ENCODE assay signal across 9 mouse cellular contexts in genomic region chr10:80208841-80209371, GRCm38 (mm10). TPM values are rescaled to one million over a fixed set of nuclear protein-coding genes. Genes with fewer than 3 reads are reported as not detected.
A peak's percentile ranks its signal among the peaks of the same experiment; 100 is the strongest.
DNase-seq lines count a peak whose midpoint lies in the region; ATAC-seq and TF ChIP-seq lines count a peak whose summit lies in the region.
"Had no signal": no experiment of that assay in that cellular context is flagged by ENCODE, and none has a peak within 500 bp of the region (broad histone marks: within the 10 kb centered on the region; RNA-seq: fewer than 3 reads in every experiment).

No protein-coding gene starts in this region.

- no peak overlapping the region for H3K27ac ChIP-seq in heart, embryonic 11.5 days (ENCODE audit: low read depth, low read length)
- no peak overlapping the region for H3K27ac ChIP-seq in heart, adult 2 months
- no peak overlapping the region for H3K27ac ChIP-seq in limb, embryonic 15.5 days

- H3K4me1 ChIP-seq in heart, embryonic 11.5 days (ENCODE audit: control insufficient read depth, insufficient read depth, low read length), result peaks cover 4% of the 10 kb centered on the region; the same call in 1 of the 2 replicates
- H3K4me1 ChIP-seq in heart, adult 2 months (ENCODE audit: control insufficient read depth, insufficient read depth, low read length), result no peaks in the 10 kb centered on the region
- peaks cover 7% of the 10 kb centered on the region for H3K4me1 ChIP-seq in limb, embryonic 15.5 days

- H3K9me3 ChIP-seq in heart, embryonic 11.5 days (replicated peaks; ENCODE audit: control insufficient read depth, low read length), result no peaks in the 10 kb centered on the region
- H3K9me3 ChIP-seq in limb, embryonic 15.5 days, result no peaks in the 10 kb centered on the region

- H3K27me3 ChIP-seq in heart, embryonic 11.5 days (ENCODE audit: control insufficient read depth, insufficient read depth, low read length), result 0 out of 2 replicates have a peak, but pooled peaks cover 3% of the 10 kb centered on the region
- H3K27me3 ChIP-seq in heart, adult 2 months (ENCODE audit: control insufficient read depth, insufficient read depth, low read length), result no peaks in the 10 kb centered on the region
- H3K27me3 ChIP-seq in limb, embryonic 15.5 days, result peaks cover 7% of the 10 kb centered on the region

- no peaks in the 10 kb centered on the region for H3K36me3 ChIP-seq in heart, embryonic 11.5 days (ENCODE audit: control insufficient read depth, insufficient read depth, low read length)
- no peaks in the 10 kb centered on the region for H3K36me3 ChIP-seq in heart, adult 2 months (ENCODE audit: control insufficient read depth, insufficient read depth, low read length)
- H3K36me3 ChIP-seq in limb, embryonic 15.5 days, result no peaks in the 10 kb centered on the region

- H3K4me2 ChIP-seq in heart, embryonic 11.5 days, result peak overlapping the region; percentile 49
- 0 out of 2 replicates have a peak overlapping the region, but pooled peaks have one; percentile 7 for H3K4me2 ChIP-seq in limb, embryonic 15.5 days

- no peak overlapping the region for H3K4me3 ChIP-seq in heart, embryonic 11.5 days (ENCODE audit: low read depth, low read length)
- no peak overlapping the region for H3K4me3 ChIP-seq in heart, adult 2 months
- H3K4me3 ChIP-seq in limb, embryonic 15.5 days, result no peak overlapping the region

- DNase-seq in heart, adult 2 months, result no peak
- DNase-seq in right cerebral cortex, adult 2 months (ENCODE audit: low spot score in 2 of 2), result peak; percentile 49 to 50
- no peak for DNase-seq in right cerebral cortex, postnatal 25 days
- no peak for DNase-seq in adrenal gland, adult 2 months
- no peak for DNase-seq in lung, postnatal 36 days
- DNase-seq in yolk sac, embryonic 10.5 days (ENCODE audit: low spot score), result no peak
- DNase-seq: cerebellum, adult 18-20 months had no signal

- no peak for TF ChIP-seq POLR2A in heart, adult 2 months (IDR thresholded peaks at IDR 0.05; ENCODE audit: insufficient read depth, low read depth, low read length)

- intact Hi-C loops in heart, adult 2 months (cut with DNase I), result no loop called here

- no peak for ATAC-seq in heart, embryonic 11.5 days (replicated peaks; ENCODE audit: insufficient number of reproducible peaks, low FRiP score, low TSS enrichment)
- ATAC-seq in limb, embryonic 15.5 days (ENCODE audit: insufficient number of reproducible peaks, low FRiP score, low TSS enrichment, low read depth), result no peak

- no peak overlapping the region for H3K9ac ChIP-seq in heart, embryonic 11.5 days (ENCODE audit: low read depth, low read length)
- no peak overlapping the region for H3K9ac ChIP-seq in heart, adult 2 months (ENCODE audit: low read depth, low read length)
- H3K9ac ChIP-seq in limb, embryonic 15.5 days, result 0 out of 2 replicates have a peak overlapping the region, but pooled peaks have one; percentile 7

- WGBS in heart, embryonic 11.5 days (ENCODE audit: insufficient replicate concordance), result 15% methylated on average over 24 of the region's 24 CpGs
- 51% methylated on average over 24 of the region's 24 CpGs for WGBS in heart, adult 2 months
- WGBS in limb, embryonic 15.5 days, result 15% methylated on average over 24 of the region's 24 CpGs

- no peak for TF ChIP-seq EP300 in heart, adult 2 months (IDR thresholded peaks at IDR 0.05; ENCODE audit: insufficient read depth, low read depth, low read length)

- no peaks in the 10 kb centered on the region for H3K79me2 ChIP-seq in heart, adult 2 months (replicated peaks; ENCODE audit: control insufficient read depth, insufficient read depth, low read length)

- no peak for TF ChIP-seq CTCF in heart, adult 2 months (IDR thresholded peaks at IDR 0.05)

RNA-seq across cellular contexts. Expression of gene Mum1, which starts 17.3 kb away (rescaled TPM):
- 34.6 and 38.2 TPM in 2 replicates for polyA plus RNA-seq in heart, embryonic 11.5 days (2014; fragmentation: Nextera tagmentation; extraction: Ambion mirVana)
- total RNA-seq in heart, adult 2 months (2021), result 10 to 100 TPM; 11.1 to 11.8 TPM
- 18.0 and 19.4 TPM in 2 replicates for polyA plus RNA-seq in heart, adult 2 months (2012; rRNA removed)
- polyA plus RNA-seq in limb, embryonic 15.5 days (2015; fragmentation: Nextera tagmentation; extraction: Ambion mirVana), result 66.1 and 67.6 TPM in 2 replicates
- total RNA-seq in adrenal gland, adult 2 months (2021), result 10 to 100 TPM; 13.5 to 24.4 TPM
- 23.0 and 24.6 TPM in 2 replicates for polyA plus RNA-seq in adrenal gland, adult 2 months (2012; rRNA removed)

RNA-seq across cellular contexts. Expression of gene Efna2, which starts 29.6 kb away (rescaled TPM):
- 13.9 and 14.8 TPM in 2 replicates for polyA plus RNA-seq in heart, embryonic 11.5 days (2014; fragmentation: Nextera tagmentation; extraction: Ambion mirVana)
- 1 to 10 TPM in 1 of 2 experiments, under 1 TPM in 1; 0.86 to 1.1 TPM for total RNA-seq in heart, adult 2 months (2021)
- 1.2 and 1.7 TPM in 2 replicates for polyA plus RNA-seq in heart, adult 2 months (2012; rRNA removed)
- 27.0 and 29.3 TPM in 2 replicates for polyA plus RNA-seq in limb, embryonic 15.5 days (2015; fragmentation: Nextera tagmentation; extraction: Ambion mirVana)
- total RNA-seq in adrenal gland, adult 2 months (2021), result 1 to 10 TPM; 1.8 to 5.2 TPM
- 10.2 and 15.6 TPM in 2 replicates for polyA plus RNA-seq in adrenal gland, adult 2 months (2012; rRNA removed)

RNA-seq across cellular contexts. Expression of gene 1600002K03Rik, which starts 36.2 kb away (rescaled TPM):
- 9.6 and 12.4 TPM in 2 replicates for polyA plus RNA-seq in heart, embryonic 11.5 days (2014; fragmentation: Nextera tagmentation; extraction: Ambion mirVana)
- 1 to 10 TPM; 5.9 to 6.0 TPM for total RNA-seq in heart, adult 2 months (2021)
- 5.6 and 6.3 TPM in 2 replicates for polyA plus RNA-seq in heart, adult 2 months (2012; rRNA removed)
- 12.8 and 13.3 TPM in 2 replicates for polyA plus RNA-seq in limb, embryonic 15.5 days (2015; fragmentation: Nextera tagmentation; extraction: Ambion mirVana)
- total RNA-seq in adrenal gland, adult 2 months (2021), result 10 to 100 TPM; 14.0 to 21.7 TPM
- 25.9 and 34.5 TPM in 2 replicates for polyA plus RNA-seq in adrenal gland, adult 2 months (2012; rRNA removed)

RNA-seq across cellular contexts. Expression of gene Ndufs7, which starts 40.0 kb away (rescaled TPM):
- polyA plus RNA-seq in heart, embryonic 11.5 days (2014; fragmentation: Nextera tagmentation; extraction: Ambion mirVana), result 499 and 501 TPM in 2 replicates
- total RNA-seq in heart, adult 2 months (2021), result 1,000 to 10,000 TPM in 1 of 2 experiments, 100 to 1,000 TPM in 1; 943 to 1,108 TPM
- polyA plus RNA-seq in heart, adult 2 months (2012; rRNA removed), result 1,263 and 1,990 TPM in 2 replicates
- 301 and 304 TPM in 2 replicates for polyA plus RNA-seq in limb, embryonic 15.5 days (2015; fragmentation: Nextera tagmentation; extraction: Ambion mirVana)
- total RNA-seq in adrenal gland, adult 2 months (2021), result 100 to 1,000 TPM; 295 to 337 TPM
- polyA plus RNA-seq in adrenal gland, adult 2 months (2012; rRNA removed), result 1,122 and 1,204 TPM in 2 replicates

RNA-seq across cellular contexts. Expression of gene Cirbp, which starts 43.1 kb away (rescaled TPM):
- 49.1 and 52.7 TPM in 2 replicates for polyA plus RNA-seq in heart, embryonic 11.5 days (2014; fragmentation: Nextera tagmentation; extraction: Ambion mirVana)
- 10 to 100 TPM; 34.2 to 43.2 TPM for total RNA-seq in heart, adult 2 months (2021)
- polyA plus RNA-seq in heart, adult 2 months (2012; rRNA removed), result 62.5 and 85.8 TPM in 2 replicates
- polyA plus RNA-seq in limb, embryonic 15.5 days (2015; fragmentation: Nextera tagmentation; extraction: Ambion mirVana), result 102 and 103 TPM in 2 replicates
- 10 to 100 TPM; 30.6 to 77.0 TPM for total RNA-seq in adrenal gland, adult 2 months (2021)
- polyA plus RNA-seq in adrenal gland, adult 2 months (2012; rRNA removed), result 108 and 152 TPM in 2 replicates

Comparison
In these comparisons a context has a peak if more than half of its experiments do, and no peak if none do; other contexts are left out.
1. DNase-seq: peak in right cerebral cortex, adult 2 months (2 of 2); none in heart, adult 2 months (0 of 2), right cerebral cortex, postnatal 25 days (single experiment), adrenal gland, adult 2 months (single experiment), lung, postnatal 36 days (single experiment) and yolk sac, embryonic 10.5 days (single experiment).